Mouse (Mus musculus) skeletal muscle tissue, adult 2 months (tissue): ENCODE data around the gene Apba3.

Source experiments
- DNase-seq: peaks from one replicate; pipeline ENCODE4 v3.0.0-alpha.2; 2012; ENCODE audit warnings: low read depth, low spot score

Apba3 gene

DNA sequence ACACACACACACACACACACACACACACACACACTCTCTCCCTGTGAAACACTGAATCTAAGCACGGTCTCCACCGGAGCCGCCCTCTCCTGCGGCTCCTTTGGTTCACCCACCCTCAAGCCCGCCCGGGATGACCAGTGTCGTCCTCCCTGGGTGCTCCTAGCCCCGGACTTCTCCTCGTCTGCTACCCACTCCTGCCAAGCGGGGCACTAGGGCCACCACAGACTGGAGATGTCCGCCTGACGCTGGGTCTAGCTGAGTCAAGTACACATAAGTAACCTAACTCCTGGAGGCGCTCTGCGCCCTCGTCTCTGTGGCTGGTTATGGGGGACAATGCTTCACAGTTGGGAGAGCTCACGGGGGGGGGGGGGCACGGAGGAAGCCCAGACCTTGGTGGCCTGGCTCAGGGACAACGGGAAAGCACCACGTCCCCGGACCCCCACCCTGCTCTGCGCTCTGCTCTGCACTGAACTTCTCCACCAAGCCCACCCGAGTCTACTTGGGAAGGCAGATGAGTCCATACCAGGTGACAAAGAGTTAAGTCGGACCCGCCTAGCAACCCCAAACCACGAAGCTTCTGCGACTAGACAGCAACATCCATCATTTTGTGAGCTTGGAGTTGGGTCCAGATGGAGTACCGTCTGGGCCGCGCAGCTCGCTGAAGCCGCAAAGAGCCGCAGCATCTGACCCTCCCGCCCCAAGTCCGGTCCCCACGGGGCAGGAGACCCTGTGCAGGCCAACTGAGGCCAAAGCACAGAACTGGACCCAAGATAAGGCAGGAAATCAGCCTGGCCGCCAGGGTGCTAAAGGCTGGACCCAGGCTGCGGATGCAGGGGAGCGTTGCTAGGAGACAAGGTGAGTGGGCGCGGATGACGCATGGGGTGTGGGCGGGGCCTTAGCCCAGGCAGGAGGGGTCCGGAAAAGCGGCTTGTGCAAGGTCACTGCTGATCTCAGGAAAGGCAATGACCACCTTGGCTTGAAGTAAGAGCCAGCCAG, 14.0 kb upstream of the Apba3 start, which contains the start of gene Matk:
Gene Matk, plus strand, starts transcription at position 512 of the 996 bp plus-strand sequence.
- DNase-seq = no peak

DNA sequence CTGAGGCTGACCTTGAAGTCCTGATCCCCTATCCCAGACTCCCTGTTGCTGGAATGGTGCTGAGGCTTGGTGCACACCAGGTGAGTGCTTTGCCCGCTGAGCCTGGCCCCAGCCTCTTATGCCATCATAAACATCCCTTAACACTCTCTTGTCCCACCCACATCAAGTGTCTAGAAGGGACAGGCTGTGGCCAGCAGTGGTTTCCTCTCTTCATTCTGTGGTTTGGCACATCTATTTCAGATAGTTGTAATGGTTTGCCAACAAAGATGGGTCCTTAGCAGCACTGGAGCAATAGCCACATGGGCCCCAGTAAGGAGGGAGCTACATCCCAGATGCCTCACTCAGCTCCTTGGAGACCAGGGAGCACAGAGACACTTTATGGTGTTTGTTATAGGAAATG, 11.9 kb upstream of the Apba3 start:
- no peak for DNase-seq

DNA sequence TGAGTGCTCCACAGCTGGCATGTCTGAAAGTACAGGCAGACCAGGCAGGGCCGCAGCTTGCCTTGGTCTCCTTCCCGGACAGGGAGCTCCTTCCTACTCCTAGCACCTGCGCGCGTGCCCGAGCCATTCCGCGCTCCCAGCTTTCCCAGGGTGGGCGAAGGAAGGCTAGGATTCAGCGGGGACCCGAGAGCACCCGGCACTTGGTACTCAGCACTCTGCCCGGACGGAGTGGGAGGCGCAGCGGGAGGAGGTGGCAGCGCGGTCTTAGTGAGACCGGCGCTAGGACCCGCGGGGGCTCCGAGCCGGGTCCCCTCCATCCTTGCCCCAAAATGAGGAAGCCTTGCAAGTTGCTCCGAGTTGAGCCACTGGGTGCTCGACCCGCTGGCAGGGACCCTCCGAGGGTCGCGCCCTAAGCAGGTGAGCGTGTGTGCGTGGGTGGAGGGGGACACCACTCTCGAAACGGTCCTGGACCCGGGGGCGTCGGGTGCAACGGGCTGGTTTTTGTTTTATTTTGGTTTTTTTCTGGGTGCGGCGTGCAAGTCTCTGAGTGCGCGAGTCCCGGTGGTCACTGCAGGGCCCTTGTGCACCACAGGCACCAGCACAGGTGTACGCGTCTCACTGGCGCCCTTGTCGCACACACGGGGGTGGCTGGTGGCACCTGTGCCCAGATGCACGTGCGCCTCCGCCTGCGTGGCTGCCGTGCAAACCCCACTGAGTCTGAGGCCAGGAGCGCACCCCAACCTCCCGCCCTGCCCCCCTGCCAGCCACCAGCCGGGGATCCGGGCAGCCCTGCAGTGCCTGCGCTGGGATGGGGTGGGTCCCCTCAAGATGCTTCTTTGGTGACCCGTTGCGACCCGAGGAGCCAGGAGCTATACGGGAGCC, 9.4 kb upstream of the Apba3 start:
- DNase-seq = no peak

DNA sequence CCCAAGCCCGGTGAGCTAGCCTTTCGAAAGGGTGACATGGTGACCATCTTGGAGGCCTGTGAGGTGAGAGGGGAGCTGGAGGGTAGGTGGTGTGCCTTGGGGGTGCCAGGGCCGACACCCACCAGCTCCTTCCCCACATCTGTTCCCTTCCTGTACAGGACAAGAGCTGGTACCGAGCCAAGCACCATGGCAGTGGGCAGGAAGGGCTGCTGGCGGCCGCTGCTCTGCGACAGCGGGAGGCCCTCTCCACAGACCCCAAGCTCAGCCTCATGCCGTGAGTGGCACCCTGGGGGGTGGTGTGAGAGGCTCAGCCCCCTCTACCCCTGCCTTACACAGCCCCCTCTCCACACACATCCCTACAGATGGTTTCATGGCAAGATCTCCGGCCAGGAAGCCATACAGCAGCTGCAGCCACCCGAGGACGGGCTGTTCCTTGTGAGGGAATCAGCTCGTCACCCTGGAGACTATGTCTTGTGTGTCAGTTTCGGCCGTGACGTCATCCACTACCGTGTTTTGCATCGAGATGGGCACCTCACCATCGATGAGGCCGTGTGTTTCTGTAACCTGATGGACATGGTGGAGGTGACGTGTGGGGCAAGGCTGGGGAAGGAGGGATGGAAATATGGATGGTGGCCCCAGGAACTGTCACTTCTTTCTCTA, 7.4 kb upstream of the Apba3 start:
- DNase-seq = no peak

DNA sequence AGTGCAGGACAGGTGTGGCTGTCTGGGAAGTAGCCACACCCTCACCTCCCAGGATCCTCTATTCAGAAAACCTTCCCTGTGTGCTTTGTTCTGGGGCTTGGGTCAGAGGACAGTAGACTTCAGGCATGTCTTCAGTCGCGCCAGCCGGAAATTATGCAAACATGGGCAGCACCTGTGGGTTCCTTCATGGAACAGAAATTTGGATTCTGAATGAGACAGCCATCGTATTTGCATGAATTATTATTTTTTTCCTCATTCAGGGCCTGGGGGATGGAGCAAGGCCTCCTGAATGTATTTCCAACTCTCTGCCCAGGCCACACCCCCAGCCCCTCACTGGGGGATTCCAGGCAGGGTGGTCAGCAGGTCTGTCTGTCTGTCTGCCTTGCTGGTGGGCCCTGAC, 5.7 kb upstream of the Apba3 start:
- no peak for DNase-seq

DNA sequence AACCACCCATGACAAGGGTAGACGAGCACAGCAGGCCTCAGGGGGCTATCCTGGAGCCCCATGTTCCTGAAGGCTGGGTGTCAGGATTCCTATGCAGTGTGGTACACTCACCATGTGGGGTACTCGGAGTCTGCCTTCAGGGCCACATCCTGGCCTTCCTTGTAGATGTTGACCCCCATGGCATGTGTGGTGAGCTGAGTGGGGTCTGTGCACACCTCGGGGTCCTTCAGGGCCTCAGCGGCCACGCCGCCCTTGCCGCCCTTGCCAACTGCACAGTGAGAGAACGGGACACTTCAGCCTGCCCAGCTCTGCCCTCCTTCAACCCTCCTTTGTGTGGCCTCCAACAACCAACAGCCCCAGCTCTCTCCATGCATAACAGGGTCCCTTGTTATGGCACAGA, 1.2 kb upstream of the Apba3 start:
- no peak for DNase-seq

DNA sequence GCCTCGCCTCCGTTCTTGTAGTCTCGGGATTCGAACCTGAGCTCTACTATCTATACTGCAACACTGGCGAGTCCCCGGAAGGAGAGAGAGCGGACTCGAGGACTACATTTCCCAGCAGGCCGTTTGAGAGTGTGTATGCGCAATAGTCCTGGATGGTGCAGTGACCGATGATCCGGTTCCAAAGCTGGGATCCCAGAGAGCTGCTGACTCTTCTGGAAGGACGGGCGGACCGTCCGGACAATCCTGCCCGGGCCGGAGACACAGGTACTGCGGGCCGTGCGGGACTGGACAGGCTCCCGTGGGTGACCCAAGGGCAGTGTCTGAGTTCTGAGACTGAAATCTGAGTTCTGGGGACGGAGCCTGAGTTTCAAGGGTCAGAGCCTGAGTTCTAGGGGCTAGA, 1.3 kb downstream of the Apba3 start:
- peak; percentile 94 for DNase-seq

DNA sequence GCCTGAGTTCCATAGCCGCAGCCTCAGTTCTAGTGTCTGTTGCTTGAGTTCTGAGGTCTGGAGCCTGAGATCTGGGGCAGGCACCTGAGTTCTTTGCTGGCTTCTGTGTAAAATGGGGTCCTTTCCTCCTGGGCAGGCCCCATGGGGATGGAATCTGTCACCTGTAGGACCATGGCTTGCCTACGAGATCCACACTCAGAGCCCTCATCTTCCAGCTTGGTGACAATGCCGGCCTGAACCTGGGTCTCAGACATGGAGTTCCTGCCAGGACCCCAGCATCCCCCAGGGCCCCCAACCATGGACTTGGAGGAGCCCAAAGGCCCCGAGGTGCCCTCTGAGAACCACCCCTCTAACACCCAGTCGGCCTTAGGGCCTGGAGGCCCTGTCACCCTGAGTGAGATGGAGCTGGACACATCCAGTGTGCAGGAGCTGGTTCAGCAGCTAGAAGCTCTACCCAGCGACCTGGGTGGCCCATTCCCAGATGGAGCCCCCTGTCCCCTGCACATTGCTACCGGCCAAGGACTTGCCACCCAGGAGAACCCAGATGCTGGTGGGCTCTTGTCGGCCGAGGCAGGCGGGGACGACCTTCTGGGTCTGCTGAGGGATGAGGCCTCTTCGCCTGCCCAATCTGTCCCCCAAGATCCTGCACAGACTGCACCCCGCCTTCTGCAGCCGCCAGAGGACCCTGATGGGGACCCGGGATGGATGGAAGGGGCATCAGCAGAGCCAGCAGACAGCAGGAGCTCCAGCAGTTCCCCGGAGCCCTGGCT, 2.1 kb downstream of the Apba3 start:
- DNase-seq = no peak

DNA sequence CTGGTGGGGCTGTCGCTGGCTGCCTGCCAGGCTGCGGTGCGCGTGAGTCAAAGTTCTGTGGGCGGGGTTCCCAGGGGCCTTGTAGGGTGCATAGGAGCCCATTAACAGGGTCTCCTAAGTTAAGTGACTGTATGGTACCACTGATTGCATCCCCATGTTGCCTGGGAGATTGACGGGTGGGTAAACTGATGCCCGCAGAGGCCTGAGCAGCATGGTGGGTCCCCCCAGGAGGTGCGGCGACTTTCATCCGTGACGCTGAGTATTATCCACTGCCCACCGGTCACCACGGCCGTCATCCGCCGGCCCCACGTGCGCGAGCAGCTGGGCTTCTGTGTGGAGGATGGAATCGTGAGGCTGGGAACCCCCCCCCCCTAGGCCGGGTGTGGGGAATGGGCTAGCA, 5.6 kb downstream of the Apba3 start:
- DNase-seq = no peak

DNA sequence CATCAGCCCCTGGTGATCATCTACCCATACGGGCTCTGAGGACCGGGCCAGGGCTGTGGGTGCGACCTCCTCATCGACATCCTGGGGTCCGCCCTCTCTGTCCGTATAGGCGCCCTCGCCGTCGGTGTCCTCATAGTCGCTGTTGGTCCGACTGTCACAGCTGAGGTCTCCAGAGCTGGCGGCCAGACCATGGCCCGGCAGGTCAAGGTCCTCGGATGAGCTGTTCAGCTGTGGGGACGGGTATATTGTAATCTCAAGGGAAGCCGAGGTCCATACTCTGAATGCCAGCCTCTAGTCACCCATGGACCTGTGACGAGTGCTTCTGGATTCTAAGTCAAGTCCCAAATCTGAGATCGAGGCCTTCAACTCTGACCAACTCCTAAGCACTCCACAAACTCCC, 7.1 kb downstream of the Apba3 start:
- no peak for DNase-seq

DNA sequence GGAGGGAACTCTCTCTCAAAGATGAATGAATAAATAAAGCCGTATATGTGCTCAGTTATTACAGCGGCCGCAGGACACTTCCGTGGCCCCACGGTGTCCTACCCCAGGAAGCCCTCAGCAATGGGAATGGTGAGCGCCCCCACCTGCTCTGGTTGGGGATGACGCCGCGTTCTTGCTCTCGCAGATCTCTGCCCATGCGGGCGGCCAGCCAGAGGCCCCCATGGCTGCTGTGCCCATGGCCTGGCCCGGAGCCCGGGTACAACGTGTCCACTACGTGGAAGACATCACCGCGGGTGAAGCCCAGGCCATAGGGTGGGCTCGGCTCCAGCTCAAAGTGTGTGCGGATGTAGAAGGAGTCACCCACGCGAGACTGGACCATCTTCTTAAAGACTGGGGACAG, 10.9 kb downstream of the Apba3 start:
- DNase-seq = no peak

DNA sequence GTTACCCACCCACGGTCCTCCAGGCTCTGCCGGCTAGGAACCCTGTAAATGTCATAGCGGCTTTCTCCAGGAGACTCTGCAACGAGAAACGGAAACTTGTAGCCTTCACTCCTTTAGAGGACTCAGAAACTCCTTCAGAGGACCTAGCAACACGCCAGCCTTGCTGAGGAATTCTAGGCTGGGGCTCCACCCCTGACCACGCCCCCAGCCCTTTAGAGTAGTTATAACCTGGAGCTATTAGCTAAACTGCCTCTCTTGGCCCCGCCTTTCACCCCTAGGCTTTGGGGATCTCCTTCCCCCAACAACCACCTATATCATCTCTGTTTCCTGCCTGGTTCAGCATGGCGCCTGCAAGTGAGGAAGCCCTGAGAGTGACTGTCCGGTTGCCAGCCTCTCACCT, 12.7 kb downstream of the Apba3 start:
- DNase-seq = no peak

DNA sequence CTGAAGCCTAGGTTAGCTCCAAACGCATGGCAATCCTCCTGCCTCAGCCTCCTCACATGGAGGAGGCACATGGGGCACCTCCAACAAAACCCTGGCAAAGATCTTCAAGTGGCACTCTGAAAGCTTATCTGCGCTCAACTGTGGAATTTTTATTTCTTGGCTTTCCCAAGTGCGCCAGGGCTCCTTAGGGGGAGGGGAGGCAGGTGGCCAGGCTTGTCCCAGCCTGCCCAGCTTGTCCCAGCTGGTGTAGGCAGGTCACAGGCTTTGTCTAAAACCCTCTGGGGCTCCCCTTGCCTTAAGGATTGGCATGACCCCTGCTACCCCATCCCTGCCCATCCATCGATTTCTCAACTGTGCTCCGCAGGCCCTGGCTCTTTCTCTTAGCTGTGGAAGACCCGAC, 17.4 kb downstream of the Apba3 start:
- no peak for DNase-seq

DNA sequence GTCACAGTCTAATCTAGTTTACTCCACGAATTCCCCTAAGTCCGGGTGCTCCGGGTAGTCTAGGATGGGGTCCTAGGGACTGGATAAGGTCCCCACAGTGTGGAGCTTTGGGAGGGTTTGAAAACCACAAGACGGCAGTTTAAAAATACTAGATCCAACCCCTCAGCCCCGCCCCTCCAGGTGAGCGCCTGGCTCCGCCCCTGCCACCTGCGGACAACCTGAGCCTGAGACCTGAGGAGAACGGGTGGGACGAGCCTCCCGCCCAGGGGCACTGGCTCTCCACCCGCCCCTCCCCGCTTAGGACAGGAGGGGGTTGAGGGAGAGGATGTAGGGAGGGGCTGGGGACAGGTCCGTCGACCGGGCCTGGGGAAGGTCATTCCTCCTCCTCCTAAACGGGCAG, 18.0 kb downstream of the Apba3 start:
- no peak for DNase-seq

DNA sequence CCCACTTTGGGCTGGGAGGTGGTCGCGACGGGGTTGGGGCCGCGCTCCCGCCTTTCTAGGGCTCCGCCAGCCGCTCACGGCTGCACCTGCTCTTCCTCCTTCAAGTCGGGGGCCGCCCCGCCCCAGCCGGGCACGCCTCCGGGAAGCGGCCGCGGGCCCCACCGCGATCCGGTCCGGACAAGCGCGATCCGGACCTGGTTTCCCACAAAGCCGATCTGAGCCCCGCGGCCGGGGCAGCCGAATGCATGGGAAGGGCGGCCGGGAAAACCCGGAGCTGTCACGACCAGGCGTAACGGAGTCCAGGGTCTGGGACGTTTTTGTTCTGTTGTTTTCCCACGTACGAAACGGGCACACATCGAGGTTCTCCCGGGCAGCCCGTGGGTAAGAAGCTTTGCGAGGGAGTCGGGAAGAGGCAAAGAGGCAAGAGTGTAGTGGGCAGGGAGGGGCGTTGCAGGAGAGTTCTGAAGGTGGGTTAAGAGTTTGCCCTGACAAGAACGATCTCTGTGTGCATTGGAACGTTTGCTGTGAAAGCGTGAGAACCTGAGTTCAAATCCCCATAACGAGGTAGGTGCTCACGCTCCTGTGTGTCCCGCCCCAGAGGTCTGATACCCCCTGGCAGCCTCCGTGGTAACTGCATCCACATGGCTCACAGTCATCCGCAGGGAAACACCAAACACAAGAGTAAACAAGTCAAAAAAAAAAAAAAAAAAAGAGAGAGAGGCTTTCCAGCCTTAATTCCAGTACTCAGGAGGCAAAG, 19.1 kb downstream of the Apba3 start:
- peak; percentile 54 for DNase-seq

DNA sequence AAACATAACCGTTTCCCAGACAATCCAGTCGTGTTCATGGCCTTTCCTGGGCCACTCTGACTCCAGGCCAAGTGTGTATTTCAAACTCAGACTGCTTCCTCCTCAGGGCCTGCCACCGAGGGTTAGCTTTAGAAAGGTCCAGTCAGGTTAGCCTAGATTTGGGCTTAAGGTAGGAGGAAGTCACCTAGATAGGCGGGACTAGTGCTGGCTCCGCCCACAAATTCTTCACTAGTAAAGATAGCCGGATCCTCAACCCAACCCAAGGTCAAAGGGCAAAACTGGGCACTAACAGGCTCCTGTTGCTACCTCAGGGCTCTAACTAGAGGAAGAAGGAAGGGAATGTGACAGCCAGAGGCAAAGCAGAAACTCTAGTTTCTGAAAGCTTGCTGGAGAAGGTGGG, 19.8 kb downstream of the Apba3 start:
- no peak for DNase-seq

DNA sequence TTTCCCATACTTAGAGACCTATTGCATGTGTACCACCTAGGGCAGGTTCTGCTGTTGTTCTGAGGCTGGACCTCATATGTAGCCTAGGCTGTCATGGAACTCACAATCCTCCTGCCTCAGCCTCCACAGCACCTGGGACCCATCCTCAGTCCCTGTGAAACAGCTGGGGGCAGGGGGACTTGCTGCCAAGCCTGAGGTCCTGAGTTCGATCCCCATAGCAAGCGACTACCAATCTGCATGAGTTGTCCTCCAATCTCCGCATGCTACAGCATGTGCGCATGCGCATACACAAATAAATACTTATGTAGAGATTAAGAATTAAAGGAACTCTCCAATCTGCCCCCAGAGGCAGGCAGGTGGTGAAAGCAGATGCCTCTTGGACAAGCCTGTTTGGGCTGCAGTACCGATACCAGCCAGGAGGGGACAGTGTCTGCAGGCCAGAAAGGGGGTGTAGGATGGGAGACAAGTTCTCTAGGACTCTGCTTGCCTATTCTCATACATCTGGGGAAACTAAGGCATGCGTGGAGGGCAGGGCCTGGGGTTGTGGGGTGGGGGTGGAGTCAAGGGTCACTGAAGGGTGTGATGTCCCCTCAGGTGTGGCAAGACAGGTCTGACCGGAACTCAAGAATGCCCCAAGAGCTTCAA, 20.9 kb downstream of the Apba3 start:
- DNase-seq = no peak

DNA sequence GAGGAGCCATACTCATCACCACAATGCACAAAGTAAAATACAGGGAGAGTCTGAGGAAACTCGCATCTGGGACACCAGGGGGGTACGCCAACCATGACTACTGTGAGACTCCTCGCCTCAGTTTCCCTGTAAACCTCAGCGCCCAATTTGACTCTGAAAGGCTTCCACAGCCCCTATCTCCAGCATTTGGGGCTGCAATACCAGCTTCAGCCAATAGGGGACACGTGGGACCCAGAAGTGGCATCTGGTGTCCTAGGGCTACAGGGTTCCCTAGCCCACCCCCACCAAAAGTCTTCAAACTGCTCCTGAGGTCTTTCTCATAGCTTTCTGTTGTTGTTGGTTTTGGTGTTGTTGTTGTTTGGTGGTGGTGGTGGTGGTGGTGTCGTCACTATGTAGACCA, 21.8 kb downstream of the Apba3 start:
- no peak for DNase-seq

DNA sequence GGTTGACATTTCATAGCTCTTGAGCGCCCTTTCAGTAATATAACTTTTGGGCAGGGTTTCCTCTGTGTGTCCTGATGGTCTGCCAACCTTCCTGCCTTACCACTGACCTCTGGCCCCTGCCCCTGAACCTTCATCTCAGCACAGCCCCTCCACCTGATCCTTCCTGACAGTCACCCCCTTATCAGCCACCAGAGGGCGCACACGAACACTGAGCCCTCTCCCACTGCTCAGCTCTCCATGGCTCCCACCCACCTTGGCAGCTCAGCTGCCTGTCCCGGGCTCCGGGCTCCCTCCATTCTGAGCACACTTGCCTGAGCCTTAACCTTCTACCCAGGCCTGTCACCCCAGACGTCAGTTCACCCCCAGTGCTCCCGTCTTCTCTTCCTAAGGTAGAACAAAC, 22.5 kb downstream of the Apba3 start:
- peak; percentile 57 for DNase-seq

DNA sequence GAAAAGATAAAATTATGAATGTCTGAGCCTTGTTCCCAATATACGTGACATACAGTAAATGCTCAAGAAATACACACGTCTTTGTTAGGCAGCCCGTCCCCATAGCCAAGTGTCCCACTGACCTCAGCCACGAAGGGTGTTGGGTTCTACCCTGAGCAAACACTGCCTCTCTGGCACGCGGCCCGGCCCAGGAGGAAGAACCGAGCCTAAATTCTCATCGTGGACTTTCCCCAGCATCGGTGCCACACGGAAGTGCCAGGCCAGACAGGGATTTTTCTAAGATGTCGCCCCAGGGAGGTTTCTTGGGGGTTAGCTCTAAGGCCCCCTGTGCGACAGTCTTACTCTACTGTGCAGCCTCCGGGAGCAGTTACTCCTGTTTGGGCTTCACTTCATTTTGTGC, 23.1 kb downstream of the Apba3 start:
- DNase-seq = no peak
